Comparison of ENCODE assay signal across 8 mouse cellular contexts in the genomic region with DNA sequence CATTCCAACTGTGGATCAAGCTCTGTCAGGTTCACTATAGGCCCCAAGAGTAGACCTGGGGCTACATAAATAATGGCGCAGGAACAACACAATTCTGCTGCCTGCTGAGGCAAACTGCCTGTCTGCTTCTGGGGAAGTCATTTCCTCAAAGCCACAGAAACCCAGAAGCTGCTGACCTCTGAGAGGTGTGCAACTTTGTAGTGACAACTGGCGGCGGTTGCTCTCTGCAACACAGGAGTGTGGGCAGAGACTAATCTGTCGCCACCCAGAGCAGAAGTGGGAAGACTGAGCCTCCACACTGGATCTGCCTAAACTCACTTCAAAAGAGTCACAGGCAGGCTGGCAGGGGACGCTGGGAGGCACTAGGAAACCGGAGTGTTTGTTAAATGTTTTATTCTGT. TPM values are rescaled to one million over a fixed set of nuclear protein-coding genes. Genes with fewer than 3 reads are reported as not detected.
DNase-seq lines count a peak whose midpoint lies in the region; ATAC-seq and TF ChIP-seq lines count a peak whose summit lies in the region.

No protein-coding gene starts in this region.

- H3K9me3 ChIP-seq in hindbrain, embryonic 15.5 days: no peaks in the 10 kb centered on the region
- no peaks in the 10 kb centered on the region for H3K9me3 ChIP-seq in lung, embryonic 16.5 days (ENCODE audit: control insufficient read depth, low read length)

- H3K4me3 ChIP-seq in kidney, adult 2 months (ENCODE audit: insufficient read depth, low read depth, low read length): no peak overlapping the region
- H3K4me3 ChIP-seq in hindbrain, embryonic 15.5 days: peak overlapping the region; percentile 93; the same call in 1 of the 2 replicates
- peak overlapping the region; percentile 84 for H3K4me3 ChIP-seq in lung, embryonic 16.5 days (ENCODE audit: low read length)

- WGBS in kidney, adult 2 months: 50% methylated on average over 6 of the region's 6 CpGs
- 51% methylated on average over 6 of the region's 6 CpGs for WGBS in hindbrain, embryonic 15.5 days
- 26% methylated on average over 6 of the region's 6 CpGs for WGBS in lung, embryonic 16.5 days

- no peak for TF ChIP-seq POLR2A in kidney, adult 2 months (IDR thresholded peaks at IDR 0.05; ENCODE audit: low read depth, low read length)

- H3K36me3 ChIP-seq in kidney, adult 2 months (ENCODE audit: control insufficient read depth, insufficient read depth, low read length): no peaks in the 10 kb centered on the region
- 0 out of 2 replicates have a peak, but pooled peaks cover 7% of the 10 kb centered on the region for H3K36me3 ChIP-seq in hindbrain, embryonic 15.5 days
- H3K36me3 ChIP-seq in lung, embryonic 16.5 days (ENCODE audit: control insufficient read depth, insufficient read depth, low read length): peaks cover 5% of the 10 kb centered on the region; the same call in 1 of the 2 replicates
- peaks cover 5% of the 10 kb centered on the region for H3K36me3 ChIP-seq in splenic B cell, adult 2 months (ENCODE audit: control insufficient read depth, insufficient read depth, low read length, poor library complexity, severe bottlenecking)

- TF ChIP-seq CTCF in kidney, adult 2 months (conservative IDR thresholded peaks at IDR 0.05; ENCODE audit: insufficient read depth, insufficient read length, low read depth, low read length): no peak

- no peak for ATAC-seq in hindbrain, embryonic 15.5 days (ENCODE audit: low FRiP score, low read depth)
- no peak for ATAC-seq in lung, embryonic 16.5 days (ENCODE audit: low read depth)

- H3K27ac ChIP-seq in kidney, adult 2 months (ENCODE audit: insufficient read depth, low read depth, low read length): peak overlapping the region; percentile 53
- peak overlapping the region; percentile 83; the same call in 1 of the 2 replicates for H3K27ac ChIP-seq in hindbrain, embryonic 15.5 days (replicated peaks)
- peak overlapping the region; percentile 96 for H3K27ac ChIP-seq in lung, embryonic 16.5 days (ENCODE audit: low read length)

- H3K4me2 ChIP-seq in hindbrain, embryonic 15.5 days: peak overlapping the region; percentile 94
- peak overlapping the region; percentile 83 for H3K4me2 ChIP-seq in lung, embryonic 16.5 days (ENCODE audit: low read depth, low read length)

- no peaks in the 10 kb centered on the region; the same call in 1 of the 2 replicates for H3K4me1 ChIP-seq in kidney, adult 2 months (ENCODE audit: control insufficient read depth, insufficient read depth, low read length)
- H3K4me1 ChIP-seq in hindbrain, embryonic 15.5 days (replicated peaks): peaks cover 29% of the 10 kb centered on the region
- peaks cover 16% of the 10 kb centered on the region for H3K4me1 ChIP-seq in lung, embryonic 16.5 days (replicated peaks; ENCODE audit: control insufficient read depth, insufficient read depth, low read length)

- H3K9ac ChIP-seq in hindbrain, embryonic 15.5 days: no peak overlapping the region; the same call in 1 of the 2 replicates
- peak overlapping the region; percentile 90 for H3K9ac ChIP-seq in lung, embryonic 16.5 days (ENCODE audit: low read length)

- no peak for DNase-seq in kidney, adult 2 months
- no peak for DNase-seq in kidney, postnatal 36 days
- DNase-seq in brain, adult 2 months (ENCODE audit: low read depth, low spot score): peak; percentile 56
- DNase-seq in splenic B cell, adult 2 months (ENCODE audit: low read depth, low spot score): peak; percentile 53
- no peak for DNase-seq in urinary bladder, postnatal 36 days (ENCODE audit: low spot score in 2 of 2)
- no peak for DNase-seq in right cerebral cortex, postnatal 25 days

- no peaks in the 10 kb centered on the region for H3K27me3 ChIP-seq in kidney, adult 2 months (replicated peaks; ENCODE audit: control insufficient read depth, insufficient read depth, low read length)
- H3K27me3 ChIP-seq in hindbrain, embryonic 15.5 days: no peaks in the 10 kb centered on the region
- no peaks in the 10 kb centered on the region for H3K27me3 ChIP-seq in lung, embryonic 16.5 days (ENCODE audit: control insufficient read depth, insufficient read depth, low read depth, low read length)
- H3K27me3 ChIP-seq in splenic B cell, adult 2 months (ENCODE audit: control insufficient read depth, insufficient read depth, low read length, poor library complexity, severe bottlenecking): no peaks in the 10 kb centered on the region

RNA-seq across cellular contexts. Expression of a gene that starts 0.9 kb away (rescaled TPM):
- 262 and 323 TPM in 2 replicates for polyA plus RNA-seq in kidney, adult 2 months (2012; rRNA removed)
- polyA plus RNA-seq in hindbrain, embryonic 15.5 days (2015; fragmentation: Nextera tagmentation; extraction: Ambion mirVana): 425 and 442 TPM in 2 replicates
- polyA plus RNA-seq in lung, embryonic 16.5 days (2015; fragmentation: Nextera tagmentation; extraction: Ambion mirVana): 466 and 467 TPM in 2 replicates

RNA-seq across cellular contexts. Expression of a gene that starts 27.1 kb away (rescaled TPM):
- 5.6 and 5.9 TPM in 2 replicates for polyA plus RNA-seq in kidney, adult 2 months (2012; rRNA removed)
- 17.1 and 21.3 TPM in 2 replicates for polyA plus RNA-seq in hindbrain, embryonic 15.5 days (2015; fragmentation: Nextera tagmentation; extraction: Ambion mirVana)
- polyA plus RNA-seq in lung, embryonic 16.5 days (2015; fragmentation: Nextera tagmentation; extraction: Ambion mirVana): 14.9 and 16.6 TPM in 2 replicates

RNA-seq across cellular contexts. Expression of a gene that starts 34.6 kb away (rescaled TPM):
- 14.8 and 65.1 TPM in 2 replicates for polyA plus RNA-seq in kidney, adult 2 months (2012; rRNA removed)
- polyA plus RNA-seq in hindbrain, embryonic 15.5 days (2015; fragmentation: Nextera tagmentation; extraction: Ambion mirVana): 2.3 and 9.0 TPM in 2 replicates
- polyA plus RNA-seq in lung, embryonic 16.5 days (2015; fragmentation: Nextera tagmentation; extraction: Ambion mirVana): 23.8 and 24.7 TPM in 2 replicates

RNA-seq across cellular contexts. Expression of a gene that starts 57.4 kb away (rescaled TPM):
- 28.3 and 38.9 TPM in 2 replicates for polyA plus RNA-seq in kidney, adult 2 months (2012; rRNA removed)
- polyA plus RNA-seq in hindbrain, embryonic 15.5 days (2015; fragmentation: Nextera tagmentation; extraction: Ambion mirVana): 18.8 and 22.1 TPM in 2 replicates
- polyA plus RNA-seq in lung, embryonic 16.5 days (2015; fragmentation: Nextera tagmentation; extraction: Ambion mirVana): 51.9 and 56.1 TPM in 2 replicates

Comparison
In these comparisons a context has a peak if more than half of its experiments do, and no peak if none do; other contexts are left out.
1. DNase-seq: peak in brain, adult 2 months (single experiment) and splenic B cell, adult 2 months (single experiment); none in kidney, adult 2 months (single experiment), kidney, postnatal 36 days (0 of 2), urinary bladder, postnatal 36 days (0 of 2) and right cerebral cortex, postnatal 25 days (single experiment).
2. Peak in every context shown above with its lines, with median percentiles within 50 percentile points of each other: H3K27ac ChIP-seq.